Mouse (Mus musculus) lung, adult 2 months (tissue): ENCODE measurements at regions not wholly inside any gene's neighbourhood (a gene's known extent, or its start where the extent isn't known, plus 50 kb on each side); places are given as distances from the start of the nearest gene placed in this dataset.

Source experiments
- CTCF ChIP-seq: fragments of 200-500 bp; IDR thresholded peaks from 2 replicates; pipeline ENCODE4 v1.5.1; 2011; ENCODE audit warnings: mild to moderate bottlenecking, low read length, control low read depth; ENCODE audit not compliant: insufficient read depth
- POLR2A ChIP-seq: fragments of 200-500 bp; IDR thresholded peaks from 2 replicates; pipeline ENCODE4 v1.6.1; 2011; ENCODE audit warnings: low read depth, mild to moderate bottlenecking, control low read depth, low read length, borderline replicate concordance; ENCODE audit errors: extremely low read depth

- TF ChIP-seq POLR2A = no peak
- no peak for TF ChIP-seq CTCF
Observed at GRCm38 (mm10) chr16:50044103-50044502, 243.8 kb downstream of the Cd47 start.
